Mouse (Mus musculus): Measurements from ENCODE around the gene Mgat5.

DNA sequence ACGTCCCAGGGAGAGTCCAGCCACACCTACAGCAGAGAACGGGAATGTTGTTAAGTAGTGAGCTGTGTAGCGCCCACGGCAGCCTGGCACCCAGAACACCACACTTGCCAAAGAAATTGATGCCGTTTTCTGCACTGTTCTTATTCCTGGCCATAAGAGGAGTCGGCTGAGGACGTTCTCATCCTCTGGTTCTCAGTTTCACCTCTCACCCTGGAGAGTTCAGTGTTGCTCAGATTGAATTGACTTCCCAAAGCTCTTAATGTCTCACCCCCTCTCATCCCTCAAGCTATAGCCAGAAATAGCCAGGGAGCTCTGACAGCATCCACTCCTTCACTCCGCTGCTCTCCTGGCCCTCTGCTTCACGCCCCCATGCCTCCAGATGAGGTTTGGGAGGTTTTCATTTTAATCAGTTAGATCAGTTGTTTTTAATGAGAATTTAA is 234.7 kb downstream of the Mgat5 start:
- TF ChIP-seq E2F4 (IDR thresholded peaks at IDR 0.05; ENCODE audit: insufficient read depth) (no peak), POLR2A (IDR thresholded peaks at IDR 0.05; ENCODE audit: insufficient read length, low read depth) (no peak), USF1 (IDR thresholded peaks at IDR 0.05; ENCODE audit: low read depth) (no peak), TCF12 (IDR thresholded peaks at IDR 0.05; ENCODE audit: insufficient read depth, poor library complexity, severe bottlenecking) (no peak), POLR2AphosphoS2 (IDR thresholded peaks at IDR 0.05; ENCODE audit: insufficient read length, low read depth) (no peak), SRF (IDR thresholded peaks at IDR 0.05; ENCODE audit: control insufficient read depth, insufficient read length, low read depth) (no peak), MAX (IDR thresholded peaks at IDR 0.05; ENCODE audit: low read depth) (no peak), MYOG (IDR thresholded peaks at IDR 0.05; ENCODE audit: control insufficient read depth in 1 of 3, insufficient read depth in 1 of 3, insufficient read length in 2 of 3, low read depth in 2 of 3) (no peak), TCF3 (IDR thresholded peaks at IDR 0.05; ENCODE audit: insufficient read length, low read depth) (no peak), CEBPB (IDR thresholded peaks at IDR 0.05; ENCODE audit: insufficient read depth, poor library complexity, severe bottlenecking) (no peak), MYOD1 (IDR thresholded peaks at IDR 0.05; ENCODE audit: control insufficient read depth in 1 of 3, insufficient read length in 2 of 3, low read depth in 2 of 3) (no peak)
